Mouse (Mus musculus) left cerebral cortex, adult 18-20 months (tissue): ENCODE measurements around the gene Rps15. TPM values are rescaled to one million over a fixed set of nuclear protein-coding genes. Genes with fewer than 3 reads are reported as not detected.

Source experiments
- DNase-seq, 2 experiments: peaks; one replicate each; pipeline ENCODE4 v3.0.0; 2021 to 2022; ENCODE audit warnings: low spot score in 2 of 2, mixed read lengths in 1 of 2
- total RNA-seq, 2 experiments: library from RNA; stranded (reverse); gene quantifications; 2 replicates each; pipeline ENCODE4 v1.2.3; 2021

The Rps15 gene
- total RNA-seq, 2 experiments from 2014 or later, result 965 to 1,061 TPM

GRCm38 (mm10) chr10:80312586-80313504 is 20.6 kb downstream of the Rps15 start:
- DNase-seq, result no peak

DNA sequence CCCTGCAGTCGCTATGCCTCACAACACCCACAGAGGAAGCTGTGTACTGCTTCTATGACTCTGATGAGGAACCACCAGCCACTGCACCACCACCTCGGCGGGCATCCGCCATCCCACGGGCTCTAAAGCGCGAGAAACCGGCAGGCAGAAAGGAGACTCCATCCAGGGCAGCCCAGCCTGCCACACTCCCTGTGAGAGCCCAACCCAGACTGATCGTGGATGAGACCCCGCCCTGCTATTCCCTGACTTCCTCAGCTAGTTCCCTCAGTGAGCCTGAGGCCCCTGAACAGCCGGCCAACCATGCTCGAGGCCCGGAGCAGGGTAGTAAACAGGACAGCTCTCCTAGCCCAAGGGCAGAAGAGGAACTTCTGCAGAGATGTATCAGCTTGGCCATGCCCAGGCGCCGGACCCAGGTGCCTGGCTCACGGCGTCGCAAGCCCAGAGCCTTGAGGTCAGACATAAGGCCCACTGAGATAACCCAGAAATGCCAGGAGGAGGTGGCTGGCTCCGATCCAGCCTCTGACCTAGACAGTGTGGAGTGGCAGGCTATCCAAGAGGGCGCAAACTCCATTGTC is 21.5 kb downstream of the Rps15 start:
- DNase-seq, result peak in 1 of 2 experiments; percentile 12

DNA sequence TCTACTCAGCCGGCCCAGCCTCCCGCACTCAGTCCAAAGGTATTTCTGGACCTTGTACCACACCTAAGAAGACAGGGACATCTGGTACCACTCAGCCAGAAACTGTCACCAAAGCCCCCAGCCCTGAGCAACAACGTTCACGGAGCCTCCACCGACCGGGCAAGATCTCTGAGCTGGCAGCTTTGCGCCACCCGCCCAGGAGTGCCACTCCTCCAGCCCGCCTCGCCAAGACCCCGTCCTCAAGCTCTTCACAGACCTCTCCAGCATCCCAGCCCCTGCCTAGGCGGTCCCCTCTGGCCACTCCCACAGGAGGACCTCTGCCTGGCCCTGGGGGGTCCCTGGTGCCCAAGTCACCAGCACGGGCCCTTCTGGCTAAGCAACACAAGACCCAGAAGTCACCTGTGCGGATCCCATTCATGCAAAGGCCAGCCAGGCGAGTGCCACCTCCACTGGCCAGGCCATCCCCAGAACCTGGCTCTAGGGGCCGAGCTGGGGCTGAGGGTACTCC is 22.3 kb downstream of the Rps15 start:
- no peak for DNase-seq

GRCm38 (mm10) chr10:80315315-80315714 is 23.1 kb downstream of the Rps15 start:
- no peak for DNase-seq

GRCm38 (mm10) chr10:80316359-80316781 is 24.1 kb downstream of the Rps15 start:
- DNase-seq, result peak in 1 of 2 experiments; percentile 20

- no peak for DNase-seq
Observed at GRCm38 (mm10) chr10:80317011-80317410, 24.8 kb downstream of the Rps15 start.

DNA sequence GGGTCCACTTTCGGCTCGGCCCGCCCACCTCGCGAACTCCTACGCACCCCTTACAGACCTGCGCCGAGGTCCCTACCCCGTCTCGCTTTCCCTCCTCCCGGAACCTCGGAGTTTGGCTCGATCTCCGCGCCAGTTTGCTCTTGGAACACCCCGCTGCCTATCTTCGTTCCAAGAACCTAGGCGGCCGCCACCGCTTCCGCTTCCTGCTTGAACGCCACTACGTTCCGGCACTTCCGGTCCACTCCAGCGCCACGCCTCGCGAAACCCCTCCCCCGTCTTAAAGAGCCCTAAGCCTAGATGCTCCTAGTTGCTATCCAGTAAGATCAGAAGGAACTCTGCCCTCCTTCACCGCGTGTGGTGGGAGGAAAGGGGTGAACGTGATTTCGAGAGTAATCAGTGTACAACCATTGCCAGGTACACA is 28.1 kb downstream of the Rps15 start, which contains the start of gene 2310011J03Rik:
2310011J03Rik (minus strand) TSS at position 198 of the 421 bp plus-strand sequence.
- peak; percentile 92 to 95 for DNase-seq

DNA sequence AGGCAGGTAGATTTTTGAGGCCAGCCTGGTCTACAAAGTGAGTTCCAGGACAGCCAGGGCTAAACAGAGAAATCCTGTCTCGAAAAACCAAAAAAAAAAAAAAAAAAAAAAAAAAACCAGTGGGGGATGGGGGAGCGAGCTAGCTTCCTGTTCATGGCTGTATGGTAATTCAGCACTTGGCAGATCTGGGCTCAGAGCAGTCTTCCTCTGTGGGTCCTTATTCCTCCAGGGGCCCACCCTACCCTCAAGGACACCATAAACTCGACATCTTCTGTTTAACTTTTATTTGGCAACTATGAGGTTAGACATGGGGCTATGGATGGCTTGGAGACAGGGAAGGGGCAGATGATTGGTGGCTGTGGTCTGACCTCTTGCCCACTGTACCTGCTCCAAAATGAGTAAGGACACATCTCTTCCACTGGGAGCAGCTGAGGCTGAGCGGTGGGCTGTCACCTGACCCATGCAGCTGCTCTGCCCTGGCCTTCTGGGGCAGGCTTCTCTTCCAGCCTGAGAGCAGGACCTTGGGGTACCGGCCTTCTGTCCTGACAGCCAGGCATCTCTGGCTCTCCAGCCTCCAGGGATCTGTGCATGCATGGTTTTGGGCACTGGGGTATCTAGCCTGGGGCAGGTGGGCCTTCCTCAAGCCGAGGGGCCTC is 28.9 kb downstream of the Rps15 start:
- DNase-seq, result no peak

GRCm38 (mm10) chr10:80321670-80322581 is 29.7 kb downstream of the Rps15 start:
- DNase-seq, result no peak

- no peak for DNase-seq
Observed at GRCm38 (mm10) chr10:80322811-80323211, 30.6 kb downstream of the Rps15 start.

DNA sequence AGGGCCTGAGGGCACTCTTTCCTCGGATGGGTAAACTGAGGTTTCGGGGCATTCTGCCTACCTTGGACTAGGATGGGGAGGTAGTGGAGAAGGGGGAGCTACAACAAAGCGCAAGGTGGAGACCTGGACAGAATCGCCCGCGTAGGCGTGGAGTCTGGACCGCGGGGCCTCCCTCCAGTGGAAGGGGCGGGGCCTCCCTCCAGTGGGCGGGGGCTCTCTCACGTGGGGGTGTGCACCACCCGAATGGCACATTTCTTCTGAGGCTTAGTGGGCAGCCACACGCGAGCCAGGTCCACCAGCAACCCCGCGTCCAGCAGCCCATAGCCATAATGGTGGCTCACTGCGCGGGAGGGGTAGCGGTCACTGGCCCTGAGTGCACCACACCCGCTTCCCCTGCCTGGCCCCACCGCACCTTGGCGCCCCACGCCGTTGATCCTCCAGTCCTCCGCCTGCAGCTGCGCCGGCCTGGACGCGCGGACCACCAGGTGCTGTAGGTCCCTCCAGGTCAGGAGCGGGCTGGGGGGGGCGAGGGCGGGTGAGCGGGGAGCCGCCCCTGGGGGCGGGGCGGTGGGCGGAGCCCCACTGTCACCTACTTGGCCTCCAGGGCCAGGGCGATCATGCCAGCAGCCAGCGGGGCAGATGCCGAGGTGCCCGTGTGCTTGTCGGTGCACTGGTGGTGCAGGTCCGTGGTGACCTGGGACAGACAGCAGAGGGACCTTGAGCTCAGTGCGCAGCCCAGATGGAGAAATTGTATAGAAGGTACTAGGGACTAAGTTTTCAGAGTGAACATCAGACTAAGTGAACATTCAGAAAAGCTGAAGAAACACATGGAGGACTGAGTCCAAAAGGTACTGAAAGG is 31.2 kb downstream of the Rps15 start:
- peak in 1 of 2 experiments; percentile 50 for DNase-seq

DNA sequence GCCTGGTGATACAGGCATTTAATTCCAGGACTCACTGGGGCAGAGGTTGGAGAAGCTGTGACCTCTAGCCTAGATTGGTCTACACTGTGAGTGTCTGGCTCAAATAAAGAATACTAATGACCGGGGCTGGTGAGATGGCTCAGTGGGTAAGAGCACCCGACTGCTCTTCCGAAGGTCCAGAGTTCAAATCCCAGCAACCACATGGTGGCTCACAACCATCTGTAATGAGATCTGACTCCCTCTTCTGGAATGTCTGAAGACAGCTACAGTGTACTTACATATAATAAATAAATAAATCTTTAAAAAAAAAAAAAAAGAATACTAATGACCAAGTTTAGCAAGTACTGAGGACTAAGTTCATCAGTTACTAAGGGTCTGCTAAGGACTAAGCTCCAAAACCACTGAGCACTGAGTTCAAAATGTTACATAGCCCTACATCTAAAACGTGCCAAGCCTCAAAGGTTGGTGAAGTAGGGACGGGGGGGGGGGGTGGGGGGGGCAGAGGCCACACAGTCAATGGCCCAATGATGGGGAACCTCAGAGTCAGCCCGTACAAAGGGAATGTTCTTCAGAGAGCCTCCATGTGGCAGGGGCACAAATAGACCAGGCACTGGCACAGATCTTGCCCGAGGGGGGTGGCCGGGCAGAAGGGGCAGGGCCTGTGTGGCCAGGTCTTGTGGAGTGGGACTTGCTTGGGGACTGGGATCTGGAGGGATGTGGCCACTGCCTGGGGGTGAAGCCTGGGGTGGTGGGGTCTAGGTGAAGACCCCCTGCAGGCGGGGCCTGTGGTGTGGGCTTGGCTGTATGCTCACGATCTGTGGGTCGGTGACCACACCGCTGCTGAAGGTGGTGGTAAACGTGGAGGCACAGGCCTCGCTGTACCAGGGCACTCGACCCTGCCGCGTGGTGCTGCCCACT is 32.1 kb downstream of the Rps15 start:
- no peak for DNase-seq

- DNase-seq, result no peak
Observed at GRCm38 (mm10) chr10:80325045-80325444, 32.8 kb downstream of the Rps15 start.

DNA sequence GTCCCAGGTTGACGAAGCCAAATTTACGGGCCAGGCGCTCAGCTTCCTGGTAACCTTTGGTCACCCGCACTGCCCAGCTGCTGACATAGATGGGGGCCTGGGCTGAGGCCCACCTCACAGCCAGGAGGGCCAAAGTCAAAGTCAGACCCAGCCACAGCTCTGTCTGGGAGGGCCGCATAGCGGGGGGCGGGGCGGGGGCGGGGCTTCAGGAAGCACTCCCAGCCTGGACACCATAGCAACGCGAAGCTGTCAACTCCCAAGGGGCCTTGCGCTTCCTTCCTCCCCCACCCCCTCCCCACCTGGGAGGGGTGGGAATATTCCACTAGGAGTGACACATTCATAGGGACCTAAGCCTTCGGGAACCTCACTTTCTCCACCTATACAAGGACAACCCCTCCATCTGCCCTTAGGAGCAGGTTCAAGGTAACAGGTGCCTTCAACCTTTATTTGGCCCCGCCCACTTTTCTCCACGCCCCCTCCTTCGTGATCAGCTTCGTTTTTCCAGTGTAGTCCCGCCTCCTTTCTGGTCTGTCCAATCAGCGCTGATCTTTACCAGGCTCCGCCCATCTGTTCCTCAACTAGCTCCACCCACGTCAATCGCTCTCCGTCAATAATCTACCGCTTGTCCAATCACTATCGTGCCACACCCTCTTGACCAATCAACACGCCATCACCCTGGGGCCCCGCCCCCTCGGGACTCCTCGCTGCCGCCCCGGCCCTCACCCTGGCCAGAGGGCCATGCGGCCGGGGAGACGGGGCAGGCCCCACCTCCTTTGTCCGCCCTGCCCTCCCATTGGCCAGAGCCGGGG is 37.2 kb downstream of the Rps15 start, which contains the start of the genes Pcsk4 and Reep6:
Pcsk4 (minus strand) TSS at position 226 of the 809 bp plus-strand sequence.
Reep6 (plus strand) TSS at position 681 of the 809 bp plus-strand sequence.
- peak; percentile 85 to 92 for DNase-seq

DNA sequence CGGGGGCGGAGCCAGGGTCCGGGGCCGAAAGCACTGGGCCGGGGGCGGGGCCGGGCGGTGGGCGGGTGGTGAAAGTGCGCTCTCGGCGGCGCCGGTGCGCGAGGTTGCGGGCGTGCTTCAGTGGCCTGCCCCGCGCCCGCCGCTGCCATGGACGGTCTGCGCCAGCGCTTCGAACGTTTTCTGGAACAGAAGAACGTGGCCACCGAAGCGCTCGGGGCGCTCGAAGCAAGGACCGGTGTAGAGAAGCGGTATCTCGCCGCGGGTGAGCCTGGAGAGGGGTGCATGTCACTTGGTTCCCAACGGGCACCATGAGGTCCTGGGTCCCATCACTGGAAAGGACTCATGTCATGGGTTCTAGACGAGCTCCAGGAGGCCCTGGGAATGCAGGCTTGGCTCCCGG is 37.8 kb downstream of the Rps15 start:
- DNase-seq, result no peak

- DNase-seq, result no peak
Observed at GRCm38 (mm10) chr10:80330888-80331287, 38.6 kb downstream of the Rps15 start.
